ENCODE assay signal across 14 mouse cellular contexts in the genomic region with DNA sequence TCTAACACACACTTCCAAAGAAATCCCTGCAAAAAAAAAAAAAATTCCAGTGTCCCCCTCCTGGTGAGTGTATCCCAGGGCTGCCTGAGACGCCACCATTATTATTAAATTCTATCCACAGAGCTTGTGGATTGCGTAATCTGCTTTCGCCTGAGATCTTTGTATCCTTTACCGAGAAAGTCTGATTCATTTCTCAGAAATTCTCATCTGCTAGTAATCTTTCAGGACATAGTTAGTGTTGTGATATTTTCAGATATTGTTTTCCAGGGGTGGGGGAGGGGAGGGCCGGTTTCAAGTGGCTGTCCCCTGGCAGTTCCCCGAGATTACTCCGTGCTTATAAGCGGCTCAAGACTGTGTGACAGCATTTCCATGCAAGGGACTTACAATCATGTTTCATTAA. TPM values are rescaled to one million over a fixed set of nuclear protein-coding genes. Genes with fewer than 3 reads are reported as not detected.
A peak's percentile ranks its signal among the peaks of the same experiment; 100 is the strongest.
DNase-seq lines count a peak whose midpoint lies in the region; ATAC-seq and TF ChIP-seq lines count a peak whose summit lies in the region.
"Had no signal": no experiment of that assay in that cellular context is flagged by ENCODE, and none has a peak within 500 bp of the region (broad histone marks: within the 10 kb centered on the region; RNA-seq: fewer than 3 reads in every experiment).

No protein-coding gene starts in this region.

- H3K27me3 ChIP-seq in heart, embryonic 10.5 days (ENCODE audit: insufficient read depth, poor library complexity, severe bottlenecking) = no peaks in the 10 kb centered on the region
- H3K27me3 ChIP-seq in midbrain, postnatal 0 days (ENCODE audit: insufficient read depth, low read length) = no peaks in the 10 kb centered on the region; the same call in 1 of the 2 replicates
- H3K27me3 ChIP-seq: neural tube, embryonic 13.5 days had no signal

- intact Hi-C loops in heart, postnatal 10 days (cut with DNase I) = no loop called here
- intact Hi-C loops in left cerebral cortex, postnatal 14 days (cut with DNase I) = no loop called here

- no peak overlapping the region for H3K9ac ChIP-seq in midbrain, postnatal 0 days (replicated peaks; ENCODE audit: low read length, poor library complexity, severe bottlenecking)
- H3K9ac ChIP-seq: forebrain, postnatal 0 days; hindbrain, embryonic 14.5 days; neural tube, embryonic 13.5 days had no signal

- no peak overlapping the region for H3K4me3 ChIP-seq in heart, embryonic 10.5 days
- no peak overlapping the region for H3K4me3 ChIP-seq in midbrain, postnatal 0 days (ENCODE audit: low read depth, low read length)
- H3K4me3 ChIP-seq: neural tube, embryonic 13.5 days had no signal

- ATAC-seq in midbrain, postnatal 0 days (ENCODE audit: low FRiP score) = no peak
- ATAC-seq: forebrain, postnatal 0 days had no signal

- peak; percentile 19 for DNase-seq in heart, embryonic 10.5 days (ENCODE audit: low spot score)
- no peak for DNase-seq in heart, postnatal 10 days
- peak; percentile 22 for DNase-seq in 3134 (ENCODE audit: extremely low read depth, insufficient read length, low spot score)
- DNase-seq in Muller cell, postnatal 12 days (ENCODE audit: inconsistent ontology term) = peak; percentile 43
- DNase-seq in midbrain, postnatal 0 days (ENCODE audit: low spot score) = peak; percentile 33
- no peak for DNase-seq in adrenal gland, postnatal 10 days
- no peak for DNase-seq in left cerebral cortex, postnatal 14 days (ENCODE audit: low spot score in 2 of 2)
- DNase-seq: adrenal gland, postnatal 14 days; cerebellum, postnatal 36 days; forebrain, postnatal 0 days; kidney, adult 8-10 months; thymus, postnatal 36 days had no signal

- H3K9me3 ChIP-seq in heart, embryonic 10.5 days = no peaks in the 10 kb centered on the region
- H3K9me3 ChIP-seq in midbrain, postnatal 0 days (ENCODE audit: low read length) = no peaks in the 10 kb centered on the region

- TF ChIP-seq CTCF in midbrain, postnatal 0 days (IDR thresholded peaks at IDR 0.05) = no peak

- WGBS in heart, embryonic 10.5 days = 67% methylated on average over 8 of the region's 8 CpGs
- 29% methylated on average over 8 of the region's 8 CpGs for WGBS in midbrain, postnatal 0 days

- H3K27ac ChIP-seq in heart, embryonic 10.5 days = no peak overlapping the region
- no peak overlapping the region for H3K27ac ChIP-seq in midbrain, postnatal 0 days (ENCODE audit: low read depth, low read length)
- H3K27ac ChIP-seq: hindbrain, embryonic 14.5 days; neural tube, embryonic 13.5 days had no signal

- H3K4me1 ChIP-seq in heart, embryonic 10.5 days = no peaks in the 10 kb centered on the region
- no peaks in the 10 kb centered on the region for H3K4me1 ChIP-seq in midbrain, postnatal 0 days (ENCODE audit: insufficient read depth, low read length)
- H3K4me1 ChIP-seq: neural tube, embryonic 13.5 days had no signal

- no peaks in the 10 kb centered on the region for H3K36me3 ChIP-seq in heart, embryonic 10.5 days
- no peaks in the 10 kb centered on the region for H3K36me3 ChIP-seq in midbrain, postnatal 0 days (ENCODE audit: insufficient read depth, low read length)
- H3K36me3 ChIP-seq: neural tube, embryonic 13.5 days had no signal

- no peak overlapping the region for H3K4me2 ChIP-seq in midbrain, postnatal 0 days (ENCODE audit: low read depth, low read length, poor library complexity, severe bottlenecking)
- H3K4me2 ChIP-seq: hindbrain, embryonic 14.5 days; neural tube, embryonic 13.5 days had no signal

RNA-seq across cellular contexts. Expression of gene Mmp2, which starts 25.9 kb away (rescaled TPM):
- polyA plus RNA-seq in heart, embryonic 10.5 days (2016; fragmentation: Nextera tagmentation; extraction: Ambion mirVana) = 72.3 and 96.5 TPM in 2 replicates
- total RNA-seq in heart, postnatal 10 days (2021) = 100 to 1,000 TPM; 187 to 198 TPM
- total RNA-seq in midbrain, postnatal 0 days (2014; rRNA removed) = 16.1 and 19.2 TPM in 2 replicates
- polyA plus RNA-seq in midbrain, postnatal 0 days (2015; fragmentation: Nextera tagmentation; extraction: Ambion mirVana) = 14.8 and 16.5 TPM in 2 replicates
- 10 to 100 TPM; 88.3 to 93.5 TPM for total RNA-seq in adrenal gland, postnatal 10 days (2021)
- 1 to 10 TPM; 5.8 to 6.2 TPM for total RNA-seq in left cerebral cortex, postnatal 14 days (2021)

RNA-seq across cellular contexts. Expression of gene Lpcat2, which starts 53.9 kb away (rescaled TPM):
- polyA plus RNA-seq in heart, embryonic 10.5 days (2016; fragmentation: Nextera tagmentation; extraction: Ambion mirVana) = 1.4 and 2.8 TPM in 2 replicates
- total RNA-seq in heart, postnatal 10 days (2021) = 1 to 10 TPM; 1.9 to 2.5 TPM
- 5.0 and 6.2 TPM in 2 replicates for total RNA-seq in midbrain, postnatal 0 days (2014; rRNA removed)
- polyA plus RNA-seq in midbrain, postnatal 0 days (2015; fragmentation: Nextera tagmentation; extraction: Ambion mirVana) = 8.9 and 11.2 TPM in 2 replicates
- 1 to 10 TPM; 2.5 to 2.6 TPM for total RNA-seq in adrenal gland, postnatal 10 days (2021)
- total RNA-seq in left cerebral cortex, postnatal 14 days (2021) = 10 to 100 TPM in 1 of 2 experiments, 1 to 10 TPM in 1; 8.3 to 11.1 TPM

Comparison
In these comparisons a context has a peak if more than half of its experiments do, and no peak if none do; other contexts are left out.
1. DNase-seq: peak in heart, embryonic 10.5 days (single experiment), 3134 (single experiment), Muller cell, postnatal 12 days (single experiment) and midbrain, postnatal 0 days (single experiment); none in heart, postnatal 10 days (0 of 2), adrenal gland, postnatal 10 days (single experiment) and left cerebral cortex, postnatal 14 days (0 of 2).